Mouse (Mus musculus): ENCODE data around the gene St6galnac1. TPM values are rescaled to one million over a fixed set of nuclear protein-coding genes. Genes with fewer than 3 reads are reported as not detected.
"Not testable (repeated sequence)": the region's sequence is repeated elsewhere in the genome, so short reads cannot be mapped to it uniquely, and the experiment has no call there.

The St6galnac1 gene
- not detected in 2 replicates for polyA plus RNA-seq (2015; fragmentation: Nextera tagmentation; extraction: Ambion mirVana)

DNA sequence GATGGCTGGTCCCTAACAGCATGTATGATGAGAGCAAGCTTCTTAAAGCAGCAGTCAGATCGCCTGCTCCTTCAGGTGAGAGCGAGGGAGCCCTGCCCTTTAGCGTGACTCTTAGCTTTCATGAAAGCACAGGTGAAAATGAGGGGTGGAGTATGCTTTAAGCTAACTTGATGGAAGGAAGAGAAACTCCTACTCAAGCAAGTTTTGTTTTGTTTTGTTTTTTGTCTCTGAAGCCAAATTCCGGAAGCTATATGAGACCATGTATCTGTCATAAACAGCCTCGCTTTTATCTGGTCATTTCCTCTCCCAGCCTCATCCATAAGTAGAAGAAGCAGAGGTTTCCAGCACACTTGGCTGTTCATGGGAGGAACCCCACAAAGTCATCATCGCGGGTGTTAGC lies at the start of gene St6galnac1:
St6galnac1 (minus strand) TSS at position 101 of the 400 bp plus-strand sequence.
- Histone ChIP-seq H3K4me1 (ENCODE audit: insufficient read depth, low read length) (no peaks in the 10 kb centered on the region), H3K9ac (replicated peaks; ENCODE audit: low read length) (no peak within 1 kb of the TSS), H3K4me2 (replicated peaks; ENCODE audit: low read depth, low read length) (no peak within 1 kb of the TSS), H3K27ac (ENCODE audit: low read length) (no peak within 1 kb of the TSS), H3K36me3 (ENCODE audit: insufficient read depth, low read length) (no peaks in the 10 kb centered on the region), H3K9me3 (ENCODE audit: low read length) (no peaks in the 10 kb centered on the region), H3K4me3 (ENCODE audit: low read length) (no peak within 1 kb of the TSS), H3K27me3 (ENCODE audit: insufficient read depth, low read length) (no peaks in the 10 kb centered on the region)
- WGBS, result 84% methylated on average over 7 of the region's 7 CpGs
- ATAC-seq (ENCODE audit: low FRiP score, low TSS enrichment), result no peak

DNA sequence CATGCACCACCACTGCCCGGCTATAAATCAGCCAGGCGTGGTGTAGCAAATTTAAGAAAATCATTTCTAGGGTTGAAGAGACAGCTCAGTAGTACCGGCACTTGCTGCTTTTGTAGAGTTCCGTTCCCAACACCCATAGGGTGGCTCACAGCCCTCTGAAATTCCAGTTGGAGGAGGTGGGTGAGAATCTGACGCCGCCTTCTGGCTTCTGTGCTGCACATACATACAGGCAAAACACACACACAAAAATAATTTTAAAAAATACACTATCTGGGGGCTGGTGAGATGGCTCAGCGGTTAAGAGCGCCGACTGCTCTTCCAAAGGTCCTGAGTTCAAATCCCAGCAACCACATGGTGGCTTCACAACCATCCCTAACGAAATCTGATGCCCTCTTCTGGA lies 48.6 kb upstream of the St6galnac1 start:
- H3K9ac ChIP-seq (replicated peaks; ENCODE audit: low read length); H3K27me3 ChIP-seq (ENCODE audit: insufficient read depth, low read length); H3K4me2 ChIP-seq (replicated peaks; ENCODE audit: low read depth, low read length); H3K36me3 ChIP-seq (ENCODE audit: insufficient read depth, low read length); ATAC-seq (ENCODE audit: low FRiP score, low TSS enrichment); H3K27ac ChIP-seq (ENCODE audit: low read length); H3K4me3 ChIP-seq (ENCODE audit: low read length); H3K9me3 ChIP-seq (ENCODE audit: low read length): not testable (repeated sequence)
- H3K4me1 ChIP-seq (ENCODE audit: insufficient read depth, low read length), result peaks cover 47% of the 10 kb centered on the region
- 96% methylated on average over 10 of the region's 10 CpGs for WGBS

DNA sequence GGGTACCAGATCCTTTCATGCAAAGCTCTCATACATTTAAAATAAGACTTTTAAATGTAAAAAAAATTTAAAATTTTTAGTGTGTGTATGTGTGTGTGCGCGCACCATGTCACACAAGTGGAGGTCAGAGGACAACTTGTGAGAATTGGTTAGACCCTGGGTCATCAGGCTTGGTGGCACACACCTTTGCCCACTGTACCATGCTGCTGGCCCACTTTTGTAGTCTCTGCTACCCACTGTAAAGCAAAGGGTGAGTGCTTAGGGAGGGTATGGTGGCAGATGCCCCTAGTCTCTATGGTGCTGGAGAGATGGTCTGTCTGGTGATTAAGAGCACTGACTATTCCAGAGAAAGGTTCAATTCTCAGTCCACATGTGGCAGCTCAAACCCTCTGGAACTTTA lies 47.9 kb upstream of the St6galnac1 start:
- Histone ChIP-seq H3K4me3 (ENCODE audit: low read length) (no peak overlapping the region), H3K4me1 (ENCODE audit: insufficient read depth, low read length) (peaks cover 51% of the 10 kb centered on the region), H3K4me2 (replicated peaks; ENCODE audit: low read depth, low read length) (no peak overlapping the region), H3K9ac (replicated peaks; ENCODE audit: low read length) (no peak overlapping the region), H3K9me3 (ENCODE audit: low read length) (no peaks in the 10 kb centered on the region), H3K36me3 (ENCODE audit: insufficient read depth, low read length) (no peaks in the 10 kb centered on the region), H3K27ac (ENCODE audit: low read length) (no peak overlapping the region), H3K27me3 (ENCODE audit: insufficient read depth, low read length) (no peaks in the 10 kb centered on the region)
- ATAC-seq (ENCODE audit: low FRiP score, low TSS enrichment), result no peak
- WGBS, result 100% methylated on average over 2 of the region's 2 CpGs

DNA sequence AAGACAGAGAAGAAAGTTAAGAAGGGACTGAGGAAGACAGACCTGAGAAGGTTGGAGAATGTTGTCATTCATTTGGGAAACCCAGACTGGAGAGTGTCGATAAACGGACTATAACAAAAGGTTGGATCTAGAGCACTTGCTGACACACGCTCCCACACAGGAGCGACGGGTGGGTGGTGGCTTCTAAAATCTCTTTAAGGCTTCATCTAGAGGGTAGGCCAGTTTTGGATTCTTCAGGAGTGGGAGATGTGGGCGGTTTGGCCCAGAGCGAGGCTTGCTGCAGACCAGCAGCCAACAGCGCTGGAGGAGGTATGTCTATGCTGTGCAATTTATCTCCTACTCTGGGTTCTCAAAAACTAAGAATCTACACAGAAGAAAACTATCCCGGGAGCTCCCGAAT lies 47.3 kb upstream of the St6galnac1 start:
- Histone ChIP-seq H3K9ac (replicated peaks; ENCODE audit: low read length) (no peak overlapping the region), H3K4me1 (ENCODE audit: insufficient read depth, low read length) (peaks cover 48% of the 10 kb centered on the region), H3K27me3 (ENCODE audit: insufficient read depth, low read length) (no peaks in the 10 kb centered on the region), H3K36me3 (ENCODE audit: insufficient read depth, low read length) (no peaks in the 10 kb centered on the region), H3K4me3 (ENCODE audit: low read length) (no peak overlapping the region), H3K9me3 (ENCODE audit: low read length) (no peaks in the 10 kb centered on the region), H3K4me2 (replicated peaks; ENCODE audit: low read depth, low read length) (no peak overlapping the region), H3K27ac (ENCODE audit: low read length) (no peak overlapping the region)
- no peak for ATAC-seq (ENCODE audit: low FRiP score, low TSS enrichment)
- WGBS, result 91% methylated on average over 10 of the region's 10 CpGs

DNA sequence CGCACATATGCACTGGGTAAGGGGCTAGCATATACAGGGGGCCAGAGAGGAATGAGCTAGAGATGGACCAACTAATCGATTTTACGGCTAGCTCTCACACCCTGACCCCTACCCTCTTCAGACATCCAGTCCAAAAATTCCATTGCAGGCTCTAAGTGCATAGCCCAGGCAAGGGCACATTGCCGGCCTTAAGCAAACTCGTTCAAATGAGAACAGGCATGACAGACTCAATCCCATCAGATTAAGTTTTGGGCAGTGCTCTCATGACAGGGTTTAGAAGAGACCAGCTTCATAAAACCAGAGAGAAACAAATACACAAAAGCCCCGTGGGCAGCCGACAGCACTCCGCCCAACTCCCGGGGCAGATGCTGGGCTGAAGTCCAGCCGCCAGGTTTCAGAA lies 46.9 kb upstream of the St6galnac1 start:
- Histone ChIP-seq H3K4me3 (ENCODE audit: low read length) (no peak overlapping the region), H3K9me3 (ENCODE audit: low read length) (no peaks in the 10 kb centered on the region), H3K27ac (ENCODE audit: low read length) (no peak overlapping the region), H3K4me2 (replicated peaks; ENCODE audit: low read depth, low read length) (no peak overlapping the region), H3K27me3 (ENCODE audit: insufficient read depth, low read length) (no peaks in the 10 kb centered on the region), H3K9ac (replicated peaks; ENCODE audit: low read length) (no peak overlapping the region), H3K36me3 (ENCODE audit: insufficient read depth, low read length) (no peaks in the 10 kb centered on the region), H3K4me1 (ENCODE audit: insufficient read depth, low read length) (peaks cover 45% of the 10 kb centered on the region)
- no peak for ATAC-seq (ENCODE audit: low FRiP score, low TSS enrichment)
- 74% methylated on average over 10 of the region's 10 CpGs for WGBS

DNA sequence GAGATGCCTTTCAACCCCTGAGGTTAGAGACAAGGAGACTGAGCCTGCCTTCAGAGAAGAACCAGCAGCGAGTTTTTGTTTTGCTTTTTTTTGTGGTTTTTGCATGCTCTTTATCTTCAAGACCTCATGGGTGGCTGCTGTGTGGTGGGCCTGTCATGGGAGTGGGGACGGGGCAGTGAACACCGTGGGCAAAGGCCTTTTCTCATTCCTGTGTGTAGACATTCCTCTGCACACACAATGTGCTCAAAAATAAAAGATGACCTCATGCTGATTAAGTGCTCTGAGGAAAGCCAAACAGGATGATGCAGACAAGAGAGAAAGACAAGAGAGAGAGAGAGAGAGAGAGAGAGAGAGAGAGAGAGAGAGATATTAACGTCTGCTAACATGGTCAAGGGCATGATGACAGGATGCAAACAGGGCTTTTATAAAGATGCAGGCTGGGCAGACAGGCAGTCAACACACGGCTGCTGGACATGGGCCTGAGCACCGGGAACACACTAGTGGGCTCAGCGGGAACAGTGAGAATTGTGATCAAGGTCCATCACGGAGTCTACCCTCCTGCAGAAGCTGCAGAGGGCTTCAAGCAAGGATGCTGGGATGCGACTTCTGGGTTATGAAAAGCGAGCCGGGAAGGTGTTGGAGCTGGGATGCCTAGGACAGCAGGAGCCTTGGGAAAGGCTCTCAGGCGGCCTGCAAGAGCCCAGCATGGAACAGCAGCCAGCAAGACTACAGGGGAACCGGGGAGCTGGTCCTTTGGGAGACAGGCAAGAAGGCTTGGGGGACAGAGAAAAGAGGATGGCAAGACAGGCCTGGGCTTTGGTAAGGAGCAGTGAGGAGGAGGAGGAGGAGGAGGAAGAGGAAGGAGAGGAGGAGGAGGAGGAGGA lies 46.0 kb upstream of the St6galnac1 start:
- Histone ChIP-seq H3K27ac (ENCODE audit: low read length) (peak overlapping the region; percentile 27; the same call in 1 of the 2 replicates), H3K4me3 (ENCODE audit: low read length) (no peak overlapping the region), H3K27me3 (ENCODE audit: insufficient read depth, low read length) (no peaks in the 10 kb centered on the region), H3K36me3 (ENCODE audit: insufficient read depth, low read length) (no peaks in the 10 kb centered on the region), H3K9ac (replicated peaks; ENCODE audit: low read length) (no peak overlapping the region), H3K4me1 (ENCODE audit: insufficient read depth, low read length) (peaks cover 36% of the 10 kb centered on the region), H3K9me3 (ENCODE audit: low read length) (no peaks in the 10 kb centered on the region), H3K4me2 (replicated peaks; ENCODE audit: low read depth, low read length) (no peak overlapping the region)
- WGBS, result 70% methylated on average over 13 of the region's 13 CpGs
- no peak for ATAC-seq (ENCODE audit: low FRiP score, low TSS enrichment)

DNA sequence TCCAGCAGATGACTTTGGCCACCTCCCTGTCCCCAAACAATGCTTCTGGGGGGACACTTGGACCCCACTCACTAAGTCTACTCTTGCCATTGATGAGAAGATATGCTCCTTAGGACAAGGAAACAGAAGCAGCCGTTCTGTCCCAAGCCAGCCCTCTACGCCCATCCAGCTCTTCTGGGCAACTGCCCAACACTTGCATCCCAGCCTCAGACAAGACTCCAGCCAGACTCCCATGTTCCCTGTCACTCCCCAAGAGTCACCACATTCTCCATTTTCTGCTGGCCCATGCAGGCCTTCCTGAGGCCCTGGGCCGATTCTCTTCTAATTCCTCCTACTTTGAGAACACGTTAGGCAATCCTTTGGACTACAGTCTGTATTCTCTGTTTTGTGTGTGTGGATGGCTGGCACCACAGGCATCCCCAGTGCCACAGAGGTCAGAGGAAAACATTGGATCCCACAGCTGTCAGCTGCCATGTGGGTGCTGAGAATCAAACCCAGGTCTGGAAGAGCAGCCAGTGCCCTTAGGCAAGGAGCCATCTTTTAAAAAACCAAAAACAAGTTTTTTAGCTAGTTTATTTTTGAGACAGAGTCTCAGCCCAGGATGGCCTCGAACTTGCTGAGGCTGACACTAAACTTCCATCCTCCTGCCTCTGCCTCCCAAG lies 44.8 kb upstream of the St6galnac1 start:
- WGBS, result 89% methylated on average over 5 of the region's 5 CpGs
- Histone ChIP-seq H3K4me3 (ENCODE audit: low read length) (no peak overlapping the region), H3K27ac (ENCODE audit: low read length) (no peak overlapping the region), H3K4me2 (replicated peaks; ENCODE audit: low read depth, low read length) (no peak overlapping the region), H3K9ac (replicated peaks; ENCODE audit: low read length) (no peak overlapping the region), H3K4me1 (ENCODE audit: insufficient read depth, low read length) (peaks cover 29% of the 10 kb centered on the region), H3K27me3 (ENCODE audit: insufficient read depth, low read length) (no peaks in the 10 kb centered on the region), H3K9me3 (ENCODE audit: low read length) (no peaks in the 10 kb centered on the region), H3K36me3 (ENCODE audit: insufficient read depth, low read length) (no peaks in the 10 kb centered on the region)
- ATAC-seq (ENCODE audit: low FRiP score, low TSS enrichment), result no peak

DNA sequence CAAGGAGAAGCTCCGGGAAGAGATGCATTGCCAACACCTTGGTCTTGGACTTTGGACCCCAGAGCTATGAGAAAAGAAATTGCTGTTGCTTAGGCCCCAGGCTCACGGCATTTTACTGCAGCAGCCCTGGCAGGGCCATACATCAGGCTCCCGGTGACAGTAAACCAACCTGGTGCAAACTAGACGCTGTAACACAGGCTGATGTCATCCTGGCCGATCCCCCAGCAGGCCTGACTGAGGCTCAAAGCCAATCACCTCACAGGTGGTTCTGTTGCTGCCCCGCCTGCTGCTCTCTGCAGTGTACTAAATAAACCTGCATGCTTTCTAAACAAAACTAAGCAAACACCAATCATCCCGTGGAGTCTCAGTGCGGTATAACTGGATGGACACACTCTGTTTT lies 43.4 kb upstream of the St6galnac1 start:
- Histone ChIP-seq H3K4me2 (replicated peaks; ENCODE audit: low read depth, low read length) (no peak overlapping the region), H3K4me3 (ENCODE audit: low read length) (no peak overlapping the region), H3K9ac (replicated peaks; ENCODE audit: low read length) (no peak overlapping the region), H3K4me1 (ENCODE audit: insufficient read depth, low read length) (peaks cover 38% of the 10 kb centered on the region), H3K27ac (ENCODE audit: low read length) (no peak overlapping the region; the same call in 1 of the 2 replicates), H3K27me3 (ENCODE audit: insufficient read depth, low read length) (no peaks in the 10 kb centered on the region), H3K9me3 (ENCODE audit: low read length) (no peaks in the 10 kb centered on the region), H3K36me3 (ENCODE audit: insufficient read depth, low read length) (no peaks in the 10 kb centered on the region)
- WGBS, result 38% methylated on average over 8 of the region's 8 CpGs
- ATAC-seq (ENCODE audit: low FRiP score, low TSS enrichment), result no peak

DNA sequence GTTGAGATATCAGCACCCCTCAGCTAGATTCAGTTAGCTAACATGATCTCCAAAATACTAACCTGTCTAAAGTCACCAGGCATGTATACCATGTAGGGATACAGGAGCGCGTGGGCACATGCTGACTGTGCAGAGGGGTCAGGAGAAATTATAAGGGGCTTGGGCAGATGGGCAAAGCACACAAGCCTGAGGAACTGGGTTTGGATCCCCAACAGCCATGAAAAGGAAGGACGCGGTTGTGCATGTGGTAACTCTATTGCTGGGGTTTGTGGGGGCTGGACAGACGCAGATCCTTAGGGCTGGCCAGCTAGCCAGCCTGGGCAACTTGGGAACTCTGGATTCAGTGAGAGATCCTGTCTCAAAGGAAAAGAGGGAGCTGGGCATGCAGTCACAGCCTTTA lies 42.3 kb upstream of the St6galnac1 start:
- WGBS, result 97% methylated on average over 5 of the region's 5 CpGs
- H3K27ac ChIP-seq (ENCODE audit: low read length), result no peak overlapping the region
- H3K36me3 ChIP-seq (ENCODE audit: insufficient read depth, low read length), result no peaks in the 10 kb centered on the region
- ATAC-seq (ENCODE audit: low FRiP score, low TSS enrichment), result no peak
- H3K9ac ChIP-seq (replicated peaks; ENCODE audit: low read length), result no peak overlapping the region
- no peaks in the 10 kb centered on the region for H3K27me3 ChIP-seq (ENCODE audit: insufficient read depth, low read length)
- H3K4me2 ChIP-seq (replicated peaks; ENCODE audit: low read depth, low read length), result no peak overlapping the region
- peaks cover 50% of the 10 kb centered on the region for H3K4me1 ChIP-seq (ENCODE audit: insufficient read depth, low read length)
- no peaks in the 10 kb centered on the region for H3K9me3 ChIP-seq (ENCODE audit: low read length)
- H3K4me3 ChIP-seq (ENCODE audit: low read length), result no peak overlapping the region

DNA sequence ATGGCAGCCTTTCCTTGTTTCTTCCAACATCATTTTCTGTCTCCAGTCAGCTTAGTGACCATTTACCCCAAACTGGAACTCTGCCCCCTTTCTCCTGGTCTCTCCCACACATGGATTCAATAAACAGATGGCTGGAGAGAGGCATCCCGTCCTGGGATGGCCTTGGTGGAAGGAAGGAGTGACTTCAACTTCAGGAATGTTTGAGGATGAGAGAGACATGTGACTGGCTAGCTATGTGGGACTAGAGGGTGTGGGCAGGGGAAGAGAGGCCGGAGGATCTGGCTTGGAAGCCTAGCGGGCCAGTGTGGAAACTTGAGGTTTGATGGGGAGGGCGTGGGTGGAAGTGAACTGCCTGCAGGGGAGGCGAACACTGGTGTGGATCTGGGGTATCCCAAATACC lies 41.5 kb upstream of the St6galnac1 start:
- Histone ChIP-seq H3K9ac (replicated peaks; ENCODE audit: low read length) (no peak overlapping the region), H3K27me3 (ENCODE audit: insufficient read depth, low read length) (no peaks in the 10 kb centered on the region), H3K36me3 (ENCODE audit: insufficient read depth, low read length) (no peaks in the 10 kb centered on the region), H3K4me2 (replicated peaks; ENCODE audit: low read depth, low read length) (no peak overlapping the region), H3K4me3 (ENCODE audit: low read length) (no peak overlapping the region), H3K9me3 (ENCODE audit: low read length) (no peaks in the 10 kb centered on the region), H3K27ac (ENCODE audit: low read length) (no peak overlapping the region), H3K4me1 (ENCODE audit: insufficient read depth, low read length) (peaks cover 54% of the 10 kb centered on the region)
- ATAC-seq (ENCODE audit: low FRiP score, low TSS enrichment), result no peak
- 78% methylated on average over 5 of the region's 5 CpGs for WGBS
